Mouse (Mus musculus) embryo, embryonic 11 days (tissue): ENCODE results near the gene Cdk18.
A peak's percentile ranks its signal among the peaks of the same experiment; 100 is the strongest.

Experiments used
- DNase-seq: peaks from one replicate; pipeline ENCODE4 v3.0.0-alpha.2; 2015

Gene Cdk18

DNA sequence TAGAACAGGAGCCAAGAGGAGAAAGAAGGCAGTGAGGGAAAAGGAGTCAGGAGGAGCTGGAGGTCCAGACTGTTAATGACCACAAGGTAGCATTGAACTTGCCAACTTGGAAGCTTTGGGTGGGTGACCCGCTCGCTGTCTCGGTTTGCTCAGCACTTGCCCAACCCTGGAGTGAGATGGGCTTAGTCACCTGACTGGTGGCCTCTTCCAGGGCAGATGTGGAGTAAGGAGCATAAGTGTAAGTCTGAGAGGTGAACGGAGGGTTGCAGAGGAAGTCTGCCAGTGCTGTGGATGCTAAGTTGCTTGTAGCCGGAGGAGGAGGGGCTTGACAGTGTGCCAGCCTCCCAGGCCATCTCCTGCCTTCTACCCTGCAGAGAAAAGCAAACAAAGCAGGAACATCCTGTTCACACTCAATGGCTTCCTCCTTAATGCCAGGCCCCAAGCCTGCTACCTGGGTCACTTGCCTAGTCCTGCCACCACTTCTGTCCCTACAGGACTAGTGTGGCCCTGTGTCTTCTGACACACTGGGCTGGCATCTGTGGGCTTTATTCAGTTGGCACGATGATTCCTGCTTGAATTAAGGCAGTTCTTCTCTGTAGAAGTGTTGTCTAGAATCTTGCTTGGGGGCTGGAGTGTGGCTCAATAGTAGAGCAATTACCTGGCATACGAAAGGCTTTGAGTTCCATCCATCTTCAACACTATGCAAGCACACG lies 6.6 kb upstream of the Cdk18 start:
- DNase-seq: no peak

DNA sequence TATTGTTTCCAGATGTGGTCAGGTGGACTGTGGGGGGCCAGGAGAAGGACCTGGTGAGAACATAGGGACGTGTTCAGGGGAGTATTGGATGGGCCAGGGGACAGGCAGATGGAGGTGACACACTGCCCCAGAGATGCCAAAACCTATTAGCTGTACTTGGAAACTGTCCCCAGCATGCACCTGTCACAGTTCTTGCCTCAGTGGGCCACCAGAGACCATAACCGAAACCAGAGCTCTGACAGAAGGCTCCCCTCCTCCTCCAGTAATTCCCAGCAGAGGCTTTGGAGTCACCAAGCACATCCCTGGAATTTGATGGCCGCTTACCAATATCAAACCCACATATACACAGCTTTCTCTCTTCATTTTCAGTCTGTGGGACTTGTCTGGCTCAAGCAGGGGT lies 5.4 kb upstream of the Cdk18 start:
- DNase-seq: no peak

DNA sequence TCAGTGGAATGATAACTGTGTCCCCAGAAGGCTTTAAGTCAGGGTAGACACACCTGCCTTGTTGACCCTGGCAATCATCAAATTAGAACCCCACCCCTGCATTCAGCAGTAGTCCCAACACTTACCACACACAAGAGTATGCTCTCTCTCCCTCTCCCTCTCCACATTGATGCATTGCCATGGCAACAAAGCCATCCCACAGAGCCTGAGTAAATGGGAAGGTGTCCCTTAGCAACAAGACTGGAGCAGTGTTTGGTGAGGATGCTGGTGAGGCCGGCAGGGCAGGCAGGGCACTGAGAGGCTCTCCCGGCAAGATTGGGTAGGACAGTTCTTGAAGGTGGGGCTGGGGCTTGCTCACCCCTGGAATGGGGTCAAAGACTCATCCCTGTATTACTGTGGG lies 4.7 kb upstream of the Cdk18 start:
- no peak for DNase-seq

DNA sequence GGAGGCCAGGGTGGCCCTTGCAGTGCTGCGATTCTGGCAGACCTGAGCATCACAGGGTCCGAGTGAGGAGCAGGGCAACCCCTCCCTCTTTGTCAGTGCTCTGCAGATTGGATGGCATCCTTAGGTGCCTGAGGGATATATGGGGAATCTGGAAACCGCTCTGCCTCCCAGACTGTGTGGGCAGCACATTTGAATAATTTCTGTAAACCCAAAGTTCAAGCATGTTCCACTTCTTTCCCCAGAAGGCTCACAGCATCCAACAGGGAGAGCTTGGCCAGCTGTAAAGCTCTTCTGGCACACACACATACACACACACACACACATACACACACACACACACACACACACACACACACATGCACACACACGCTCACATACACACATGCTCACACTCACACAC lies 4.2 kb upstream of the Cdk18 start:
- DNase-seq: no peak

DNA sequence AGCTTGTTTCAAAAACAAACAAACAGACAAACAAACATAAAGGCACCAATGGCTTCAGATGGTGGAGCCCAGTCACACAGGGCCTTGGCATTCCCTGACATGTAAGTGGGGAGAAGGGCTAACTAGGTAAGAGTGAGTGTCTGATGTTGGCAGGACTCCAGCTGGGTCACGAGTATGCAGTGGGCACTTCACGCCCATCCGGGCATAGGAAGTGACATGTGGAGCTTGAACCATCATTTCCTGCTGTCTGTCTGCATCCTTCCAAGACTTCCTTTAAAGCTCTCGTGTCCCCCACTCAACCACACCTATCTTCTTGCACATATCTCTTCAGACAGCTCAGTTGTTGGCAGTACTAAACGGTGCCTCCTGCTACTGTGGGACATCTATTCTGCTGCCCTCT lies 3.6 kb upstream of the Cdk18 start:
- DNase-seq: no peak

DNA sequence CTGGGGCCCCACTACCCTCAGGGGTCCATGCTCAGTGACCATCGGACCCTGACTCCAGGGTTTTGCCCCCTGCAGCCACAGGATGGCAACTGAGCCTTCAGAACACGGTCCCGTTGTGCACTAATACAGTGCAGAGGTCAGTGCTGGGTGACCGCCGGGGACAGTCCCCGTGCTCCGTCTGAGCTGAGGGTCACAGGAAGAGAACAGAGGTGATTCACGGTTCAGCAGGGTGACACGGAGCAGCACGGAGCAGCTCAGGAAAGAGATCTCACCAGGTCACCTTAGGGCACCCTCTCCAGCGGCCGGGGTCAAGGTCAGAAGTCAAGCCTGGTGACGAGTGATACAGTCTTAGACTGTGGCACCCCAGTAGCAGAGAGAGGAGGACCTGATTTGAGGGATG lies 2.3 kb upstream of the Cdk18 start:
- DNase-seq: no peak

DNA sequence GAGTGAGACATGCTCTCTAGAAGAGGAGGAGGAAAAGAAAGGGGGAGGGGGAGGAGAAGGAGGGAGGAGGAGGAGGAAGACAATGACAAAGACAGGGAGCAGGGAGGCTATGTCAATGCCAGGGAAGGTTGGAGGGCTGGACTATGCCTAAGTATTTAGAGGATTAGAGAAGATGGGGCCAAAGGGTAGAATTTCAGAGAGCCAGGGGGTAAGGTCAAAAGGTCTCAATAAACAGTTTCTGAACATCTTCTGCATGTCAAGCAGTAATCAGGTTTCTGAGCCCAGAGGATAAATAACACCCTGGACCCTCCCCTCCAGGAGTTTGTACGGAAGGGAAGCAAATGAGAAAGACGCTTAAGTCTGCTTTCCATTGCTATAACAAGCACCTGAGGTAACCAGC lies 1.7 kb upstream of the Cdk18 start:
- DNase-seq: no peak

DNA sequence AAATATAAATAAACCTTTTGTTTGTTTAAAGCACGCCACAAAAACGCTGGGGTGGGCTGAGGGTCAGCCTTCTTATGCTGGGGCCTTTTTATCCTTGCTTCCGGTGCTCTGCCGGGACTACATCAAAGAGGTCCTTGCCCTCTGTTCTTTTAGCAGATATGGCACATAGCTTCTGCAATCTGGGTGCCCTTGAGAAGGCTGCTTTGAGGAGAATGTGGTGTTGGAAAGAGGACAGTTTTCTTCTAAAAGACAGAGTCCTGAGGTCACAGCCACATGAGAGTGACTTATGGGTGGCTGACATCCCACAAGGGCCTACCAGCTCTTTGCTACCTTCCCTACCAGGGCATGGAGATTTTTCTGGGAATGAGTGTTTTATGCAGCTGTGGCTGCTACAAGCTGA lies 1.1 kb upstream of the Cdk18 start:
- no peak for DNase-seq

DNA sequence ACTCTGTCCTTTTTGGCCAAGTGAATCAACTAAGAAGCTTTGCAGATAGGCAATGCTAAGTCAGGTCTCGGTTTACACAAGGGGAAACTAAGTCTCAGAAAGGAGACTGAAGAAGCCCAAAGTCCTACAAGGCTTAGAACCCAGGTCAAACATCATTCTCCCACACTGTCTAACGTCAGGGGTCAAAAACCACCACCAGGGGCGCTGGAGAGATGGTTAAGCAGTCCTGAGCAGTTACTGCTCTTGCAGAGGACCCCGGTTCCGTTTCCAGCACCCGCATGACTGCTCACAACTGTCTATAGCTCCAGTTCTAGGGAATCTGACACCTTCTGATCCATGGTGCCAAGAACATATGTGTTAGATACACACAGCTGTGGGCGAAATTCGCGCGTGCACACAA lies 687 bp upstream of the Cdk18 start:
- peak; percentile 65 for DNase-seq

DNA sequence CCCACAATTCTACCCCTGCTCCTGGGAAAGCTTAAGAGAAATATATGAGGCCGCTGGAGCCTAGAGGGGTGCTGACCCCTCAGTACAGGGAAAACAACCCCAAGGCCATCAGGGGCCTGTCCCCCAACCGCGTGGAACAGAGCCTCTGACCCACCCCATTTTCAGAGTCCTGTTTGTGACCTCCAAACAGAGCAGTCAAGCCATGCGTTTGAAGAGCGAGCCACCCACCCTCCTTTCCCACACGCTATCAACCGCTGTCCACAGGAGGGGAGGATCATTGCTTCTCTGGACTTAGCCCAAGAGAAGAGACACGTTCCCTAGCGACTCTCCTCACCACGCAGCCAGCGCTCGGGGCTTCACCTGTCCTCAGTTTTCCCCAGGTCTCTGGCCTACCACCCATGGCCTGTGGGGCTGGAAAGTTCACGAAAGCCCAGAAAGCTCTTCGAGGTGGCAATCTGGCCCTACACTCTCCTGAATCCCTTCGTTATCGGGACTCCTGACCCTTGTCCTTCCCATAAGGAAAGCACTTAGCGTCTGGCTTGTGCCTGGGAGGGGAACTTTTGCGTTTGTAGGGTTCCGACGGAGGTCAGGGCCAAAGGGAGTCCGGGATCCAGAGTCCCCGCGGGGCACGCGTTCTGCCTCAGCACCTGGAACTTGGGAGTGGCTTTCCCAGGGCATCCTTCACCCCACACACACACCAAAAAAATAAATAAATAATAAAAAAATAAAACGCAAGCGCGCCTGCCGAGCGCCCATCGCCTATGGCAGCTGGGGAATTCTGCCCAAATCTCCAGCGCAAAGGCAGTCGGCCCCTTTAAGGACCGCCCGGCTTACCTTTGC lies 688 bp downstream of the Cdk18 start:
- no peak for DNase-seq

DNA sequence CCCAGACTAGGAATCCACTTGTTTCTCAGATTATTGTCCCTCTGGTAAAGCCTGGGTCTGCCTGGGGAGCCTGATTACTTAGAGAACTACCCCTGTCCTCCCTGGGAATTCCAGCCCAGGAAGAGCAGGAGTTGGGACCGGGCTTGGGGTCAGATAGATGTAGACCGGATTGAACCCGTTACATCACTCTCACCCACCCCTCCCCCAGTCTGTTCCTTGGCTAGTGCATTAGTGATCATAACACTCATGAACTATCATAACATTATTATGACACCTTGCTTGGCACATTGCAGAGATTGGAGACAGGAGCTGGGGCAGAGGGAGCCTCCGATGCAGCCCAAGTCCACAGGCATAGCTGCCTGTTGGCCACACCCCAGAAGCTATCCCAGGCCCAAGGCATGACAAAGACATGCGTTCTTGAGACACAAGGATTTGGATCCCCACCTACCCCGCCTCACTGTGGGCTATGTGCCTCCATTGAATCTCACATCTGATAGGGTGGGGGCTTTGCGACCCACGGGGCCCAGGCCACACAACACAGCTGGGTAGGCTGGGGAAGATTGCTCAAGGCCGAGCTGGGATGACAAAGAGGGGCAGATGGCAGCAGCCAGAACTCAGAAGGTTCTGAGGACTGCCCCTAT lies 1.4 kb downstream of the Cdk18 start:
- no peak for DNase-seq

DNA sequence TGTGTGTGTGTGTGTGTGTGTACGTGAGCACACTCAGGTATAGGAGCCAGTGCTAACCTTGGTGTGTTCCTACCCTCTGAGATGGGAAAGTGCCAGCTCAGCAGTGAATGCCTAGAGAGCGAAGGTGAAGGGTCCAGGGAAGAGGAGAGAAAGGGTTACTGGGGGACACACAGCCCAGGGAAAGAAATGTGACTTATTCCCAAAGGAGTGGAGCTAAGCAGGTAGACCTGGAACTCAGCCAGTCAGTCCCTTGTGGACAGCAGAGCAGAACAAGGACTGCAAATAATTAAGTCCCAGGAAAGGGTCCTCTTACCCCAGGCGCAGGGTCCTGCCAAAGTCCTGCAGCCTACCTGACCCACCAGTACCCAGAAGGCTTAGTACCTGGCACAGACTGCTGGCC lies 2.6 kb downstream of the Cdk18 start:
- no peak for DNase-seq

DNA sequence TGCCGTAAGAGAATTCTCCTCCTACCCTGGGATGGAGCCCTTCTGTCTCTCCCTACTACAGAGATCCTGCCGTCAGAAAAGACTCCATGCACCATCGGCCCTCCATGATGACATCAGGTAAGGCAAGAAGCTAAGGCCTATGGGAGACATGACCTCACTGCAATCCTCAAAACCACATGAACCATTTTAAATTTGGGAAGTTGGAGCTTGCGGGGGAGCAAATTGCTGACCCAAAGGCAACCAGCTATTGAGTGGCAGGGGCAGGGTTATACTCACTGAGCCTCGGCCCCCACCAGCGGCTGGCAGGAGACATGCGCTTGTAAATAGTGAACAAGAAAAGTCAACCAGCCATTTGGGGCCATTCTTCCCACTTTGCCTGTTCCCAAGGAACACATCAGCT lies 3.9 kb downstream of the Cdk18 start:
- no peak for DNase-seq

DNA sequence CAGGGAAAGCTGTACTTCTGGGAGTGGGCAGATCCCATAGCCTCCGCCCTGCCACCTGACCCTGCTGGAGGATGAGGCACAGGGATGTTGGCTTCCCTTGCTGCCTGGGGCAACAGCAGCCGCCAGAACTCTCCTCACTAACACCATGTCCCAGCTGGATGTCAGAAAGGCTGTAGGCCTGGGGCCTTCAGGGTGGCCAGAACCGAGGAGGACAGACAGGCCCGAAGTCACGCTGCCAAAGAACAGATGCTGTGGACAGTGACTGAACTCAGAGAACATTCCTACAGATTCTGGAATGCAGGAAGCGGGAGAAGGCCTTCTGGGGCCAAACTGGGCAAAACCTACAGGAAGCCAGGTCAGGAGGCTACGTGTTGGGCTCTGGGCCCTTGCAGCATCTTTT lies 11.2 kb downstream of the Cdk18 start:
- no peak for DNase-seq

DNA sequence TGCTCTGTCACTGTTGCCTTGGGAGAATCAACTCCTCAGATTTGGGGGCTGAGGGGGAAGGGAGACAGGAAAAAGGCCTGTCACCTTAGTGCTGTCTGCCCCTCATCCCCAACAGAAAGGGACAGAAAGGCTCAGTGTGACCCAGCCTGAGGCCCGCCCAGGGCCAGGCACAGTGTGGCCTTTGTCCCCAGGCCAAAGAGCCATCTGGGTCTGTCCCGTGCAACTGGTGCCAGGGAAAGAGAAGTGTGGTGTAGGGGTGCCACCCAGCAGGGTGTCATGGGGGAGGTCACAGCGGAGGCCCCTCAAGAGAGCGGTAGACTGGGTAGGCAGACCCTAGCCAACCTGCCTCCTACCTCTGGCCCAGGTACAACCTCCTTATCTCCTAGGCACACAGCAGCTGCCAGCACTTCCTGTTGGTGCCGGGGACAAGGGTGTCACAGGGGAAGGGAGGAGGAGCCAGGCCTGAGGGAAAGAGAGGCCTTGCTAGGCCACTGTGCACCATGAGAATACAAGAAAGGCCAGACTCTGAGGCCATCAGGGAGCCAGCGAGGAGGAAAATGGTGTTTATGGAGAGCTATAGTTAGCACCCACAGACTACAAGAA lies 13.6 kb downstream of the Cdk18 start:
- DNase-seq: no peak

DNA sequence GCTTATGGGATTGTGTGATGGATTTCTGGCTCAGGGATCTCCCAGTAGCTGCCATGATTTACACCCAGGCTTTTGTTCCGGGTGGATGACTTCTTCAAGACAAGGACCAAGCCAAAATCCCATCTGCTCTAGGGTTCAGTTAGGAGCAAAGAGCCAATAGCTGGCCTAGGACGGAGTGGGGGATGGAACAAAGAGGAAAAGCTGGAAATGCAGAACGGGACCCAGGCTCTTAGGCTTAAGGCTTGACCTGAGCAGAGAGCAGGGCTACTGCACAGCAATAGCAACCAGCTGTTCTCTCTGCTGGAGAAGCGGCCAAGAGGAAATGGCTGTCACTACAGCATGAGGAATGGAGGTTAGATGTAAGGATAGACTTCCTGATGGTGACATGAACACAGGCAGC lies 14.2 kb downstream of the Cdk18 start:
- DNase-seq: peak; percentile 48

DNA sequence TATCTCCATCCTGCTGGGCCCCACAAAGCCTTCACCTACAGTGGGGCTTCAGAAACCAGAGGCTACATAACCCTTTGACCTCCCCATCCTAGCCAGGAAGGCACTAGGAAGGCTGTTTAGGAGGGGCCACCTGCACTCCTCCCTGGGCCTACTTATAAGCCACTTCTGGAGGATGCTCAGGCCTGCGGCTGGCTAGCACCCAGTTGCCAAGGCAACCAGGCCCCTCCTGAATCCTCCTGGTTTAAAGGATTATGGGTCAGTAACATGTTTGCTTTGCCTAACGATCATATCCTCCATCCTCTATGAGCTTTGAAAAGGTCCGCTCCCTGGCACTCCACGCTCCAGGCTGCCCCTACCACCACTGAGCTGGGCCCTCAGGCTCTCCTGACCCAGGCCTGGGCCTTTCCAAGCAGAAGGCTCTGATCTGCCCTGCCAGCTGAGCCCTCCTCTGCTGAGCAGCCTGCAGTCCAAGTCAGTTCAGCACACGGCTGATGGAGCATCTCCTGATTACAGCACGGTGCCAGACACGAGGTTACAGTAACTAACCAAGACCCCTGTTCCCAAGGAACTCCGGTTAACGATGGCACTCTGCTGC lies 16.0 kb downstream of the Cdk18 start:
- DNase-seq: peak; percentile 26

DNA sequence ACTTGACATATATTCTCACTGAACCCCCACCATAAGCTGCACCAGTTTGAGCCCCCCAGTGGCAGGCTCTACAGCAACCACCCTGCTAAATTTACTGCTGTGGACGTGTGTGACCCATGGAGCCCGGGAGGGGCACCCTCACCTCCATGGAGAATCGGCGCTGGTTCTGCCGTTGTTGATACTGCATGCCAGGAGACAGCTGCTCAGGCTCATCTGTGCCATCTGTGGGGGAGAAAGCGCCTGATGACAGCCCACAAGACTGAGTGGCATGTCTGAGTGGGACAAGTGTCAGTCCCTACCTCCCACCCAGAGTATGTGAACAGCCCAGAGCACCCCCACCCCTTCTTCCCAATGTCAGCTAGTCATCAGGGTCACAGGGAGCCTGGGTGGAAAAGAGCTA lies 17.6 kb downstream of the Cdk18 start:
- no peak for DNase-seq

DNA sequence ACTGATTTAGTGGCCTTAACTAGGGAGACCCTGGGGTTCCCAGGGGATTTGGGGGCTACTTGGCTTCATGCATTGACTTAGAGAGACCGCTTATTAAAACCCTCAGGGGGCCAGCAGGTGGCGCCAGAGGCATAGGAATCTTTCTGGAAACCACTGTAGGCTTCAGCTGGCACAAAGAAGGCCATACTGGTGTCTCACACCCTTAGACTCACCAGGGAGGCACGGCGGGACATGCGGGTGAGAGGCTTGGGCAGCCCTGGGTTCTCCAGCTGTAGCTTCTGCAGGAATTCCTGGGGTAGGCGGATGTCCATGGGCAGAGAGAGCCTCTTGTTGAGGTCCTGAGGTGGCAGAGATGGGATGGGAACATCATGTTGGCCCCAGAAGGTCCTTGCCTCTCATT lies 18.2 kb downstream of the Cdk18 start:
- DNase-seq: peak; percentile 88

DNA sequence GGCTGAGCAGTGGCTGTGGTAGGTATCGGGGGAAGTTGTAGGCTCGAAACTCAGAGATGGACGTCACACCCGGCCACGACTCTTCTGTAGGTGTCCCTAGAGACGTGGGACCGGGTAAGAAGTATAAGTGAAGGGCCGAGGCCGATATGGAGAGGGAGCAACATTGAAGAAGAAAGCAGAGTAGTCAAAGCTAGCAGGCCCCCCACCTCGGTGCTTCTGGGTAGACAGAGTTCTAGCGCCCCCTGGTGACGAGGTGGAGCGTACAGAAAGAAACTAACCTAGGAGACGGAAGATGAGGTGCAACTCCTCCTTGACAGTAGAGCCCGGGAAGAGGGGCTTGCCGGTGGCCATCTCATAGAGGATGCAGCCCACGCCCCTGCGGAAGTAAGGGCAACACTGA lies 22.9 kb downstream of the Cdk18 start:
- DNase-seq: peak; percentile 77

DNA sequence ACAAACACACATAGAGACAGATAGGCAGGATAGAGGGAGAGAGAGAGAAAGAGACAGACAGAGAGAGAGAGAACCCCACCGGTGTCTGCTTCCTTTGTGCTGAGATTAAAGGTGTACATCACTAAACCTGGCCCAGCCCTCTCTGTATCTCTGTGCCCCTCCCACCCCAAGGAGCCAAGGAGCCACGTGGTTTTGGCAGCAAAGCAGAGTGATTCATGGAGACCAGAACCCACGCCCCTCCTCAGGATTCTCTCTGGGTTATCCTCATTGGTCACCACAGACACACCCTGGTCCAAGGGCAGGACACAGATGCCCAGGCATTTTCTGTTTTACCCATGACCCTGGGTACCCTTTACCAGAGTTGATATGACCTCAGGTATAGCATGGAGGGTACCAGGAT lies 26.4 kb downstream of the Cdk18 start:
- DNase-seq: no peak

DNA sequence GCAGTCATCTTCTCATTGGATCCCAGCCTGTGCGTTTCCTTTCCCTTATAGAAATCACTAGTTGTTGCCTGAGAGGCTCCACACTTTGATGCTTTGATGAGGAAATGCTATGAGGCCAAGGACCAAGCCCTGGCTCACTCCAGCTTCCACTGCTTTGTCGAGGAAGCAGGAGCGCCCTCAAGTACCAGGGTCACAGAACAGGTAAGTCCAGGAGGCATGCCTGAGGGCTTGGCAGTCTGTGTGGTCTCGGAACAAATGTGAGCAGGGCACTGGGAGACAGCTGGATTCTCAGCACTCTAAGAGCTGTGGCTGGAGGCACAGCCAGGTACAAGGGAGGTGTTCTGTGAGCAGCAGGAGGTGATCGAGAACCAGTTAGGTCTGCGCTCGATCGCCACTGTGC lies 27.1 kb downstream of the Cdk18 start:
- DNase-seq: no peak

DNA sequence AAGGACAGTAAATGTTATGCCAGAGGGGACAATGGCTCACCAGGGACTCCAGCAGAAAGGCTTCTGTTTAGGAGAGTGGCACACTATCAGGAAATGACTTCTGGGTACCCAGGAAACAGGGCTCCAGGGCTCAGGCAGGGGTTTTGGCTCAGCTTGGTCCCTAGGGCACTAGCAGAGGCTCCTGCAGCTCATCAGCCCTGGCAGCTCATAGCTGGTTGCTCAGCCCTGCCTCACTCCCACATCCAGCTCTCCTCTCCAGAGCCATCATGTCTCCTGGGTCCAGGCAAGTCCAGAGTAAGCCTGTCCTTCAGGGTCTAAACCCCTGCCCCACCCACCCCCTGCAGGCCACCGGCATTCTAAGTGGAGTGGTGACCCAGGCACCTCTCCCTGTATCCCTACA lies 28.1 kb downstream of the Cdk18 start:
- DNase-seq: no peak
